In the genomic region with DNA sequence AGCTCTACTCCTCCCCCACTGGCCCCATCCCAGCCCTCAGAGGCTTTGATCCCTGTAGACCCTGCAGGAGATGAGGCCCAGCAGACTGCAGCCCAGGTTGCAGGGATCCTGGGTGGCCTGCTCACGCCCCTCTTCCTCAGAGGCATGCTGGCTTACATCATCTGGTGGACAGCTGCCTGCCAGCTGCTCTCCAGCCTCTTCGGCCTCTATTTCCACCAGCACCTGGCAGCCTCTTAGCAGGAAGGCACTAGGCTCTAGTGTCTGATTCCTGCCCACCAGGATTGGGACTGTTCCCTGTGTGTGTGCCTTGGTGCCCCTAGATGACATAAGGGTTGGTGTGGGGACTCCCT, we compare ENCODE assay signal across 13 mouse cellular contexts. TPM values are rescaled to one million over a fixed set of nuclear protein-coding genes. Genes with fewer than 3 reads are reported as not detected.
DNase-seq lines count a peak whose midpoint lies in the region; ATAC-seq and TF ChIP-seq lines count a peak whose summit lies in the region.
"Had no signal": no experiment of that assay in that cellular context is flagged by ENCODE, and none has a peak within 500 bp of the region (broad histone marks: within the 10 kb centered on the region; RNA-seq: fewer than 3 reads in every experiment).

No protein-coding gene starts in this region.

- TF ChIP-seq POLR2A in lung, adult 2 months (IDR thresholded peaks at IDR 0.05; ENCODE audit: borderline replicate concordance, extremely low read depth, low read depth, low read length), result no peak

- no peak overlapping the region for H3K9ac ChIP-seq in lung, embryonic 15.5 days
- H3K9ac ChIP-seq in embryonic facial prominence, embryonic 15.5 days, result no peak overlapping the region
- peak overlapping the region; percentile 37 for H3K9ac ChIP-seq in intestine, postnatal 0 days (ENCODE audit: low read depth, low read length)

- no peak overlapping the region for H3K4me3 ChIP-seq in lung, embryonic 15.5 days
- no peak overlapping the region for H3K4me3 ChIP-seq in lung, adult 2 months (replicated peaks; ENCODE audit: extremely low read depth, low read depth, low read length)
- no peak overlapping the region for H3K4me3 ChIP-seq in embryonic facial prominence, embryonic 15.5 days (replicated peaks)
- H3K4me3 ChIP-seq in intestine, postnatal 0 days (ENCODE audit: low read depth, low read length), result no peak overlapping the region
- H3K4me3 ChIP-seq: forebrain, embryonic 10.5 days had no signal

- TF ChIP-seq CTCF in lung, adult 2 months (IDR thresholded peaks at IDR 0.05; ENCODE audit: insufficient read depth, low read length), result no peak
- TF ChIP-seq CTCF in intestine, postnatal 0 days (IDR thresholded peaks at IDR 0.05; ENCODE audit: low read depth), result no peak

- H3K9me3 ChIP-seq in lung, embryonic 15.5 days, result no peaks in the 10 kb centered on the region
- H3K9me3 ChIP-seq in embryonic facial prominence, embryonic 15.5 days (replicated peaks), result no peaks in the 10 kb centered on the region
- no peaks in the 10 kb centered on the region for H3K9me3 ChIP-seq in intestine, postnatal 0 days (ENCODE audit: control insufficient read depth)
- H3K9me3 ChIP-seq: forebrain, embryonic 10.5 days had no signal

- DNase-seq in lung, adult 2 months, result no peak
- no peak for DNase-seq in spleen, adult 12 weeks (ENCODE audit: low spot score)
- DNase-seq in urinary bladder, adult 2 months (ENCODE audit: low spot score), result no peak
- DNase-seq: cerebellum, adult 2 months; right cerebral cortex, postnatal 25 days; thymus, postnatal 14 days had no signal

- H3K36me3 ChIP-seq in lung, embryonic 15.5 days, result peaks cover 44% of the 10 kb centered on the region
- H3K36me3 ChIP-seq in embryonic facial prominence, embryonic 15.5 days, result peaks cover 47% of the 10 kb centered on the region
- H3K36me3 ChIP-seq in intestine, postnatal 0 days (ENCODE audit: control insufficient read depth, insufficient read depth), result peaks cover 56% of the 10 kb centered on the region

- 43% methylated on average over 2 of the region's 2 CpGs for WGBS in lung, embryonic 15.5 days
- WGBS in lung, adult 2 months, result 70% methylated on average over 2 of the region's 2 CpGs
- 53% methylated on average over 2 of the region's 2 CpGs for WGBS in embryonic facial prominence, embryonic 15.5 days
- 50% methylated on average over 2 of the region's 2 CpGs for WGBS in intestine, postnatal 0 days

- ATAC-seq in lung, embryonic 15.5 days (ENCODE audit: borderline replicate concordance, extremely low read depth, low FRiP score, low TSS enrichment), result 0 out of 2 replicates have a peak, but pooled peaks have one; percentile 19
- ATAC-seq in embryonic facial prominence, embryonic 15.5 days (ENCODE audit: insufficient number of reproducible peaks, low FRiP score, low TSS enrichment, low read depth), result peak; percentile 29; the same call in 1 of the 2 replicates
- no peak for ATAC-seq in intestine, postnatal 0 days
- 0 out of 2 replicates have a peak, but pooled peaks have one; percentile 8 for ATAC-seq in megakaryocyte progenitor cell, adult 5-6 weeks (replicated peaks; ENCODE audit: poor library complexity)

- H3K4me1 ChIP-seq in lung, embryonic 15.5 days, result no peaks in the 10 kb centered on the region
- H3K4me1 ChIP-seq in lung, adult 2 months (ENCODE audit: control insufficient read depth, insufficient read depth, low read length), result no peaks in the 10 kb centered on the region
- peaks cover 11% of the 10 kb centered on the region; the same call in 1 of the 2 replicates for H3K4me1 ChIP-seq in embryonic facial prominence, embryonic 15.5 days
- 0 out of 2 replicates have a peak, but pooled peaks cover 4% of the 10 kb centered on the region for H3K4me1 ChIP-seq in intestine, postnatal 0 days (replicated peaks; ENCODE audit: control insufficient read depth, insufficient read depth, low read length)

- no peaks in the 10 kb centered on the region for H3K27me3 ChIP-seq in lung, embryonic 15.5 days
- H3K27me3 ChIP-seq in embryonic facial prominence, embryonic 15.5 days, result no peaks in the 10 kb centered on the region
- H3K27me3 ChIP-seq in intestine, postnatal 0 days (replicated peaks; ENCODE audit: control insufficient read depth, insufficient read depth, low read length), result no peaks in the 10 kb centered on the region
- H3K27me3 ChIP-seq: CH12.LX had no signal

- H3K4me2 ChIP-seq in lung, embryonic 15.5 days, result no peak overlapping the region
- H3K4me2 ChIP-seq in embryonic facial prominence, embryonic 15.5 days (replicated peaks), result no peak overlapping the region
- H3K4me2 ChIP-seq in intestine, postnatal 0 days (replicated peaks; ENCODE audit: low read depth), result no peak overlapping the region

- no peak overlapping the region for H3K27ac ChIP-seq in lung, embryonic 15.5 days
- H3K27ac ChIP-seq in embryonic facial prominence, embryonic 15.5 days (replicated peaks), result no peak overlapping the region
- no peak overlapping the region for H3K27ac ChIP-seq in intestine, postnatal 0 days (ENCODE audit: low read depth, low read length)
- H3K27ac ChIP-seq: forebrain, embryonic 10.5 days had no signal

RNA-seq across cellular contexts. Expression of gene Tmem161a, which starts 9.7 kb away (rescaled TPM):
- polyA plus RNA-seq in lung, embryonic 15.5 days (2015; fragmentation: Nextera tagmentation; extraction: Ambion mirVana), result 69.7 TPM in 2 replicates
- 101 and 105 TPM in 2 replicates for polyA plus RNA-seq in lung, adult 2 months (2012; rRNA removed)
- 76.4 and 77.3 TPM in 2 replicates for polyA plus RNA-seq in embryonic facial prominence, embryonic 15.5 days (2015; fragmentation: Nextera tagmentation; extraction: Ambion mirVana)
- polyA plus RNA-seq in intestine, postnatal 0 days (2015; fragmentation: Nextera tagmentation; extraction: Ambion mirVana), result 40.0 and 42.0 TPM in 2 replicates
- 9.0 and 16.0 TPM in 2 replicates for total RNA-seq in megakaryocyte progenitor cell, adult 5-6 weeks (2015)
- 11.2 and 11.3 TPM in 2 replicates for total RNA-seq in megakaryocyte progenitor cell, adult 5-6 weeks (2017)
- polyA plus RNA-seq in urinary bladder, adult 2 months (2012; rRNA removed), result 55.4 and 80.0 TPM in 2 replicates

RNA-seq across cellular contexts. Expression of gene Slc25a42, which starts 30.2 kb away (rescaled TPM):
- polyA plus RNA-seq in lung, embryonic 15.5 days (2015; fragmentation: Nextera tagmentation; extraction: Ambion mirVana), result 3.9 and 4.4 TPM in 2 replicates
- 26.9 and 29.6 TPM in 2 replicates for polyA plus RNA-seq in lung, adult 2 months (2012; rRNA removed)
- polyA plus RNA-seq in embryonic facial prominence, embryonic 15.5 days (2015; fragmentation: Nextera tagmentation; extraction: Ambion mirVana), result 6.7 and 8.9 TPM in 2 replicates
- 12.0 and 12.2 TPM in 2 replicates for polyA plus RNA-seq in intestine, postnatal 0 days (2015; fragmentation: Nextera tagmentation; extraction: Ambion mirVana)
- total RNA-seq in megakaryocyte progenitor cell, adult 5-6 weeks (2015), result 2.5 and 2.8 TPM in 2 replicates
- 1.4 and 2.4 TPM in 2 replicates for total RNA-seq in megakaryocyte progenitor cell, adult 5-6 weeks (2017)
- polyA plus RNA-seq in urinary bladder, adult 2 months (2012; rRNA removed), result 15.5 and 17.9 TPM in 2 replicates

RNA-seq across cellular contexts. Expression of gene Mef2b, which starts 42.4 kb away (rescaled TPM):
- 0.21 and 0.22 TPM in 2 replicates for polyA plus RNA-seq in lung, embryonic 15.5 days (2015; fragmentation: Nextera tagmentation; extraction: Ambion mirVana)
- polyA plus RNA-seq in lung, adult 2 months (2012; rRNA removed), result 0.31 and 0.50 TPM in 2 replicates
- polyA plus RNA-seq in embryonic facial prominence, embryonic 15.5 days (2015; fragmentation: Nextera tagmentation; extraction: Ambion mirVana), result 9.1 and 12.4 TPM in 2 replicates
- polyA plus RNA-seq in intestine, postnatal 0 days (2015; fragmentation: Nextera tagmentation; extraction: Ambion mirVana), result 0.12 TPM in 1 of 2 replicates, not detected in the other
- not detected in 2 replicates for total RNA-seq in megakaryocyte progenitor cell, adult 5-6 weeks (2015)
- not detected in 2 replicates for total RNA-seq in megakaryocyte progenitor cell, adult 5-6 weeks (2017)
- polyA plus RNA-seq in urinary bladder, adult 2 months (2012; rRNA removed), result 0.29 and 0.35 TPM in 2 replicates
- total RNA-seq: granulocyte monocyte progenitor cell, adult 5-6 weeks had no signal

RNA-seq across cellular contexts. Expression of gene Borcs8, which starts 42.6 kb away (rescaled TPM):
- polyA plus RNA-seq in lung, embryonic 15.5 days (2015; fragmentation: Nextera tagmentation; extraction: Ambion mirVana), result 44.9 and 45.7 TPM in 2 replicates
- polyA plus RNA-seq in lung, adult 2 months (2012; rRNA removed), result 76.5 and 79.0 TPM in 2 replicates
- polyA plus RNA-seq in embryonic facial prominence, embryonic 15.5 days (2015; fragmentation: Nextera tagmentation; extraction: Ambion mirVana), result 55.3 and 65.4 TPM in 2 replicates
- 29.2 and 32.5 TPM in 2 replicates for polyA plus RNA-seq in intestine, postnatal 0 days (2015; fragmentation: Nextera tagmentation; extraction: Ambion mirVana)
- 42.0 and 43.3 TPM in 2 replicates for total RNA-seq in megakaryocyte progenitor cell, adult 5-6 weeks (2015)
- 32.0 and 35.2 TPM in 2 replicates for total RNA-seq in megakaryocyte progenitor cell, adult 5-6 weeks (2017)
- polyA plus RNA-seq in urinary bladder, adult 2 months (2012; rRNA removed), result 73.8 and 74.1 TPM in 2 replicates

RNA-seq across cellular contexts. Expression of gene Rfxank, which starts 42.9 kb away (rescaled TPM):
- 20.3 TPM in 2 replicates for polyA plus RNA-seq in lung, embryonic 15.5 days (2015; fragmentation: Nextera tagmentation; extraction: Ambion mirVana)
- 19.0 and 28.6 TPM in 2 replicates for polyA plus RNA-seq in lung, adult 2 months (2012; rRNA removed)
- 18.9 and 22.2 TPM in 2 replicates for polyA plus RNA-seq in embryonic facial prominence, embryonic 15.5 days (2015; fragmentation: Nextera tagmentation; extraction: Ambion mirVana)
- polyA plus RNA-seq in intestine, postnatal 0 days (2015; fragmentation: Nextera tagmentation; extraction: Ambion mirVana), result 11.1 and 11.2 TPM in 2 replicates
- 8.0 and 8.5 TPM in 2 replicates for total RNA-seq in megakaryocyte progenitor cell, adult 5-6 weeks (2015)
- 5.7 and 5.9 TPM in 2 replicates for total RNA-seq in megakaryocyte progenitor cell, adult 5-6 weeks (2017)
- polyA plus RNA-seq in urinary bladder, adult 2 months (2012; rRNA removed), result 14.8 and 17.3 TPM in 2 replicates
